Mouse (Mus musculus): ENCODE data around the gene Polg. TPM values are rescaled to one million over a fixed set of nuclear protein-coding genes. Genes with fewer than 3 reads are reported as not detected.

Gene Polg
- polyA plus RNA-seq, 1 experiment from 2014 or later: 23.0 TPM

DNA sequence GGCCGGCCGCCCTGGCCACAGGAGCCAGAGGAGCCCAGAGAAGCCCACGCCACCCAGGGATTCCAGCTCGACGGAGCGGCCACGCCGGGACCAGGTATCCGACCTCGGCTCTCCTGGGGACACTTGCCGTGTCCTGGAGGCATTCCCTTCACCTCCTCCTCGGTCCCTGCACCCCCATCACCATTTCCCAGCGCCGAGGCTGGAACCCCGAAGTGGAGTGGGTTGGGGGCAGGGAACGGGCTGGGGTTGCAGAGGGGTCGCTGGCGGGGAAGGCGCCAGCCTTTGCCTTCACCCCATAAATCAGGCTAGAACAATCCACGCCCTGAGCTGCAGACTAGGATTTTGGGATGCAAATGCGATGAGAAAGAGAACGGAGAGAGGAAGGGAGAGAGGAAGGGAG lies 39.2 kb upstream of the Polg start:
- WGBS: under 1% methylated on average over 22 of the region's 22 CpGs
- H3K36me3 ChIP-seq (ENCODE audit: control insufficient read depth, insufficient read depth, low read length): peaks cover 6% of the 10 kb centered on the region; the same call in 1 of the 2 replicates
- no peaks in the 10 kb centered on the region; the same call in 1 of the 2 replicates for H3K27me3 ChIP-seq (ENCODE audit: control insufficient read depth, insufficient read depth, low read length)
- H3K4me1 ChIP-seq (ENCODE audit: control insufficient read depth, insufficient read depth, low read length): peaks cover 34% of the 10 kb centered on the region; the same call in 1 of the 2 replicates
- peak overlapping the region; percentile 94 for H3K4me2 ChIP-seq (ENCODE audit: low read depth, low read length)
- no peaks in the 10 kb centered on the region for H3K9me3 ChIP-seq (ENCODE audit: control insufficient read depth, low read length)
- peak overlapping the region; percentile 99 for H3K9ac ChIP-seq (replicated peaks; ENCODE audit: low read depth, low read length)
- no peak for ATAC-seq (ENCODE audit: low read depth)
- H3K27ac ChIP-seq (ENCODE audit: low read depth, low read length): peak overlapping the region; percentile 99
- H3K4me3 ChIP-seq (ENCODE audit: low read depth, low read length): peak overlapping the region; percentile 90

DNA sequence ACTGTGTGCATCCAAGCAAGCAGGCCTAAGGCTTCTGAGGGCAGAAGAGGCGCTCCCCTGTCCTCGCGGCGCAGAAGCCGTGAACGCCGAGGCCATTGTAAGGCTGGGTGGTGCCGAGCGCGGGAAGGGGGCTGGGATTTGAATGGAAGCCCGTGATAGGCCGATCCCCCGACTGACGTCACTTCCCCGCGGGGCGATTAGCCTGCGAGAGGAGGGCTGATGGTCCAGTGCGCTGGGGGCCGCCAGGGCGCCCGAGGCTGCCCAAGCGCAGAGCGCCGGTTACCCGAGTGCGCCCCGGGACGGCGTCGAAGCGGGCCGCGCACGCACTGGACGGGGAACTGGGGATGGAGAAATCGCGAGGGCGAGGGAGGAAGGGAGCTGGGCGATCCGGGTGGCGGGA lies 38.6 kb upstream of the Polg start:
- Histone ChIP-seq H3K4me1 (ENCODE audit: control insufficient read depth, insufficient read depth, low read length) (peaks cover 31% of the 10 kb centered on the region; the same call in 1 of the 2 replicates), H3K27me3 (ENCODE audit: control insufficient read depth, insufficient read depth, low read length) (no peaks in the 10 kb centered on the region; the same call in 1 of the 2 replicates), H3K4me3 (ENCODE audit: low read depth, low read length) (peak overlapping the region; percentile 90), H3K9ac (replicated peaks; ENCODE audit: low read depth, low read length) (peak overlapping the region; percentile 99), H3K4me2 (ENCODE audit: low read depth, low read length) (peak overlapping the region; percentile 94), H3K36me3 (ENCODE audit: control insufficient read depth, insufficient read depth, low read length) (peaks cover 6% of the 10 kb centered on the region; the same call in 1 of the 2 replicates), H3K27ac (ENCODE audit: low read depth, low read length) (peak overlapping the region; percentile 99), H3K9me3 (ENCODE audit: control insufficient read depth, low read length) (no peaks in the 10 kb centered on the region)
- WGBS: under 1% methylated on average over 35 of the region's 42 CpGs
- ATAC-seq (ENCODE audit: low read depth): peak; percentile 81

DNA sequence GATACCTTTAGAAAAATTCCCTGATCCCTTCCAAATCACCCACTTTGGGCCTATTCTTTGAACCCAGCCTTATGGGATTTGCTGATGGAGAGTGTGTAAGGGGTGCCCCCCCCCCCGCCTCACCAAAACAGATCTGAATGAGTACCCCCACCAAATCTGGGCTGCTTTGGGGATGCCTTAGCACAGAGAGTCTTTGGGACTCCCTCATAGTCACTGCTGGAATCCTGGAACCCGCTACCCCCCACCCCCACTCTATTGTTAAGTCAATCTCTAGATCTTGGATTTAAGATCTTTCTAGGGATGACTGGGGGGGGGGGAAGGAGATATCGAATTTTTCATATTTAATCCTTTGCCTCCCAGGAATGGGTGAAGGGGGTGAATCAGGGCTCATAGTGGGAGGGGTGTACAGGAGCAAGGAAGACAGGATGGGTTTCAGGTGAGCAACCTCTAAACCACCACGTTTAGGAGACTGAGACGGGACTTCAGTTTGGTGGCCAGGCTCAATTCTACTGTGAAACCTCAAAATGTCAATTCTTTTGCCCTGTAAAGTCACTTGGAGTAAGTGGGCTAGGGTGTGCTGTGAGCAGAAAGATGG lies 37.6 kb upstream of the Polg start:
- 2% methylated on average over 5 of the region's 5 CpGs for WGBS
- Histone ChIP-seq H3K27ac (ENCODE audit: low read depth, low read length) (peak overlapping the region; percentile 99), H3K27me3 (ENCODE audit: control insufficient read depth, insufficient read depth, low read length) (no peaks in the 10 kb centered on the region; the same call in 1 of the 2 replicates), H3K4me1 (ENCODE audit: control insufficient read depth, insufficient read depth, low read length) (peaks cover 21% of the 10 kb centered on the region; the same call in 1 of the 2 replicates), H3K9ac (replicated peaks; ENCODE audit: low read depth, low read length) (peak overlapping the region; percentile 99), H3K4me2 (ENCODE audit: low read depth, low read length) (peak overlapping the region; percentile 94), H3K36me3 (ENCODE audit: control insufficient read depth, insufficient read depth, low read length) (peaks cover 5% of the 10 kb centered on the region; the same call in 1 of the 2 replicates), H3K9me3 (ENCODE audit: control insufficient read depth, low read length) (no peaks in the 10 kb centered on the region), H3K4me3 (ENCODE audit: low read depth, low read length) (peak overlapping the region; percentile 90)
- ATAC-seq (ENCODE audit: low read depth): no peak

DNA sequence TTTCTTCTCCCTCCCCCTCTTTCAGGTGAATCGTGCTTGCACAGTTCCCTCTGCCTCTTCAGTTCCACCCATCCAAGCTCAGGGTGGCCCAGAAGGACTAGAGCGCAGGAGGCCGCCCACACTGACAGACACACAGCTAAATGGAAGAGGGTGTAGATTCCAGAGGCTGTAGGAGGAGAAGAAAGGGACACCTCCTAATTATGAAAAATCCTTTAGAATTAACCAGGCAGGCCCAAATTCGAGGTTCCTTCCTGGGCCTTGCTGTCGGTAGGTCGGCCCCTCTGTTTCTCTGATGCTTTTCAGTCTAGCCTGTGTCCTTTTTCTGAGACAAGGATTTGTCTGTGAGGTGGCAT lies 36.9 kb upstream of the Polg start:
- peak overlapping the region; percentile 99 for H3K9ac ChIP-seq (replicated peaks; ENCODE audit: low read depth, low read length)
- peak overlapping the region; percentile 99 for H3K27ac ChIP-seq (ENCODE audit: low read depth, low read length)
- H3K27me3 ChIP-seq (ENCODE audit: control insufficient read depth, insufficient read depth, low read length): no peaks in the 10 kb centered on the region; the same call in 1 of the 2 replicates
- peak overlapping the region; percentile 90 for H3K4me3 ChIP-seq (ENCODE audit: low read depth, low read length)
- no peak for ATAC-seq (ENCODE audit: low read depth)
- H3K9me3 ChIP-seq (ENCODE audit: control insufficient read depth, low read length): no peaks in the 10 kb centered on the region
- peaks cover 15% of the 10 kb centered on the region; the same call in 1 of the 2 replicates for H3K4me1 ChIP-seq (ENCODE audit: control insufficient read depth, insufficient read depth, low read length)
- H3K4me2 ChIP-seq (ENCODE audit: low read depth, low read length): peak overlapping the region; percentile 94
- 6% methylated on average over 6 of the region's 6 CpGs for WGBS
- no peaks in the 10 kb centered on the region for H3K36me3 ChIP-seq (ENCODE audit: control insufficient read depth, insufficient read depth, low read length)

DNA sequence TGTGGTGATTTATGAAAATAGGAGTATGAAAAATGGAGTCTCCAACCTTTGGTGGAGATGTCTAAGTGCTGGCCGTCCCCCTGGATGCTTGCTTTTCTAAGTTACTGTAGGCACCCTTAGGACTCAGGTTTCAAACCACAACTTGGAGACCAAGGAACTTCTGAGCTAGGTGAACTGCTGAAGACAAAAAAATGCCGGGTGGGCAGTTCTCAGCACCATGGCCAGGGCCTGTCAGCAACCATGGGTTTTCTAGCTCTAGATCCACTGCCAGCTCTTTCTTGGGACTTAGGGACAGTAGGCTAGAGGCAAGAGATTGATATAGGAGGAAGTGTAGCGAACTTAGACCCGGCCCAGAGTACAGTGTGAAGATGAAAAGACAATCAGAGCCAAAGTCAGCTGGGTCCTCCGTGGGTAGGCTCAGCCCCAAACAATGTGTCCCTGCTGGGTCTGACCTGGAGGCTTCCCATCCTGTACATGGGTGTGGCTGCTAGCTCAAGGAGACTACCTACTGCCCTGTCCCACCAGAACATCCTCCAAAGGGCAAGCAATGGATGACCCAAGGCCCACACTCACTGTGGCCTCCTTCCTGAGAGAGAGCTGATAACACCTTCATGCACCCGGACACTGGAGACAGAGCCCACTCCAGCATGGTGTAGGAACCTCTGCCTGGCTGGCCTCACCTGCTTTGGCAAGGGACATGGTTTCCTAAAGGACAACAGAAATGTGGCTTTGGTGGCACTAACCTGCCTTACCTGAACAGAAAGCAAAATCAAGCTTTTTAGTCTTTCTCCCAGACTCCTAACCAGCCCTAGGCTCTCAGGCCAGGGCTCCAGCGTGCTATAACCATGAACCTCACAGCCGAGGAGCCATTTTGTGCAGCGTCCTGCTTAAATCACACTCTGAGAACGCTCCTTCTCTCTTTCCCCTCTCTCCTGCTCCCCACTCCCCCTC lies 36.3 kb upstream of the Polg start:
- peaks cover 8% of the 10 kb centered on the region; the same call in 1 of the 2 replicates for H3K4me1 ChIP-seq (ENCODE audit: control insufficient read depth, insufficient read depth, low read length)
- WGBS: 4% methylated on average over 10 of the region's 10 CpGs
- peak overlapping the region; percentile 90 for H3K4me3 ChIP-seq (ENCODE audit: low read depth, low read length)
- no peaks in the 10 kb centered on the region for H3K9me3 ChIP-seq (ENCODE audit: control insufficient read depth, low read length)
- H3K4me2 ChIP-seq (ENCODE audit: low read depth, low read length): peak overlapping the region; percentile 94
- H3K27ac ChIP-seq (ENCODE audit: low read depth, low read length): peak overlapping the region; percentile 99
- no peak for ATAC-seq (ENCODE audit: low read depth)
- no peaks in the 10 kb centered on the region; the same call in 1 of the 2 replicates for H3K27me3 ChIP-seq (ENCODE audit: control insufficient read depth, insufficient read depth, low read length)
- H3K9ac ChIP-seq (replicated peaks; ENCODE audit: low read depth, low read length): peak overlapping the region; percentile 99
- H3K36me3 ChIP-seq (ENCODE audit: control insufficient read depth, insufficient read depth, low read length): no peaks in the 10 kb centered on the region

DNA sequence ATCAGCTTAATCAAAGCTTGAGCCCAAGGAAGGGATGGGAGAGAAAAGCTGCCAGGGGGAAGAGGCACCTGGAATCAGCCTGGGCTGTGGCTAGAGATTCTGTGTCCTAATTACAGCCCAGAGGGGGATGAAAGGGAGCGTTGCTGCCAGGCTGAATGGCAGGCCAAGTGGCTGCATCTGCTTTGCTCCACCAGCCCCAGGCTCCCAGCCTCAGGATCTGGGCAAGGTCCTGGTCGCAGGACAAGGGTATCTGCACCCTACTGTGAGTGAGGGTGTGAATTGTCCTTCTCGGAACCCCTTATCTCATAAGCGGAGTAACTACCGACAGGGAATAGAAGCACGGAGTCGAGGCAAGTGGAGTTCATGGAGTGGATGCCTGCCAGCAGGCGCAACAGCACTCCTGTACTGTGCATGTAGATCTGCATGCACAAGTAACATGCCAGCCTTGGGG lies 35.4 kb upstream of the Polg start:
- peak overlapping the region; percentile 99 for H3K27ac ChIP-seq (ENCODE audit: low read depth, low read length)
- peak overlapping the region; percentile 99 for H3K9ac ChIP-seq (replicated peaks; ENCODE audit: low read depth, low read length)
- H3K4me1 ChIP-seq (ENCODE audit: control insufficient read depth, insufficient read depth, low read length): 0 out of 2 replicates have a peak, but pooled peaks cover 12% of the 10 kb centered on the region
- H3K4me3 ChIP-seq (ENCODE audit: low read depth, low read length): peak overlapping the region; percentile 90
- H3K27me3 ChIP-seq (ENCODE audit: control insufficient read depth, insufficient read depth, low read length): no peaks in the 10 kb centered on the region; the same call in 1 of the 2 replicates
- no peaks in the 10 kb centered on the region for H3K36me3 ChIP-seq (ENCODE audit: control insufficient read depth, insufficient read depth, low read length)
- whole genome bisulfite sequencing: under 1% methylated on average over 8 of the region's 8 CpGs
- no peaks in the 10 kb centered on the region for H3K9me3 ChIP-seq (ENCODE audit: control insufficient read depth, low read length)
- no peak for ATAC-seq (ENCODE audit: low read depth)
- peak overlapping the region; percentile 94 for H3K4me2 ChIP-seq (ENCODE audit: low read depth, low read length)

DNA sequence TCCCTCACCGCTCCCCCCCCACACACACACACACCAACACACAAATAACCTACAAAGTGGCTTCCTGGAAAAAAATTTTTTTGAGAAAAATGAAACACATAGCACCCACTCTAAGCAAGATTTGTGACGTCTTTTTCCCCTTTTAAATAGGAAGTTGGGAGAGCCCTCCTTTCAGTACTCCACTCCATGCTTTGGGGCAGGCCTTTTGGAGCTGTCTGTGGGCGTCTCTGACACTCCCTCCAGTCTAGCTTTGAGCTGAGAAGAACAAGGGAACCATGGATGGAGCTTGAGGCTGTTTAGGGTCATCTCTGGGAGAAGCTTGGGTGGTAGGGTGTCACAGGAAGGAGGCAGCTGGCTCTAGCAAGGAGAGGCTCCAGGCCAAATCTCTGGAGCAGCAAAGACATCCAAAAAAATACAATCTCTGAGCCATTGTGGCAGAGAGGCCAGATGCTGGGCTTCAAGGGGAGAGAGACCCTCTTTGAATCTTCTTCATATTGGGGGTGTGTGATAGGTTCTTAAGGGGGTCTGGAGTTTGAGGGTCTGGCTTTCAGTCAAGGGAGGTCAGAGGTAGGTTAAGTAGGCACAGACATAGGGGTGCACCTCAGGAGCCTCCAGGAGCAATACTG lies 34.6 kb upstream of the Polg start:
- no peaks in the 10 kb centered on the region for H3K36me3 ChIP-seq (ENCODE audit: control insufficient read depth, insufficient read depth, low read length)
- no peaks in the 10 kb centered on the region for H3K9me3 ChIP-seq (ENCODE audit: control insufficient read depth, low read length)
- WGBS: 0% methylated on average over 3 of the region's 3 CpGs
- ATAC-seq (ENCODE audit: low read depth): no peak
- no peaks in the 10 kb centered on the region; the same call in 1 of the 2 replicates for H3K27me3 ChIP-seq (ENCODE audit: control insufficient read depth, insufficient read depth, low read length)
- peak overlapping the region; percentile 90 for H3K4me3 ChIP-seq (ENCODE audit: low read depth, low read length)
- H3K27ac ChIP-seq (ENCODE audit: low read depth, low read length): peak overlapping the region; percentile 99
- H3K4me1 ChIP-seq (ENCODE audit: control insufficient read depth, insufficient read depth, low read length): peaks cover 16% of the 10 kb centered on the region; the same call in 1 of the 2 replicates
- peak overlapping the region; percentile 94 for H3K4me2 ChIP-seq (ENCODE audit: low read depth, low read length)
- peak overlapping the region; percentile 99 for H3K9ac ChIP-seq (replicated peaks; ENCODE audit: low read depth, low read length)

DNA sequence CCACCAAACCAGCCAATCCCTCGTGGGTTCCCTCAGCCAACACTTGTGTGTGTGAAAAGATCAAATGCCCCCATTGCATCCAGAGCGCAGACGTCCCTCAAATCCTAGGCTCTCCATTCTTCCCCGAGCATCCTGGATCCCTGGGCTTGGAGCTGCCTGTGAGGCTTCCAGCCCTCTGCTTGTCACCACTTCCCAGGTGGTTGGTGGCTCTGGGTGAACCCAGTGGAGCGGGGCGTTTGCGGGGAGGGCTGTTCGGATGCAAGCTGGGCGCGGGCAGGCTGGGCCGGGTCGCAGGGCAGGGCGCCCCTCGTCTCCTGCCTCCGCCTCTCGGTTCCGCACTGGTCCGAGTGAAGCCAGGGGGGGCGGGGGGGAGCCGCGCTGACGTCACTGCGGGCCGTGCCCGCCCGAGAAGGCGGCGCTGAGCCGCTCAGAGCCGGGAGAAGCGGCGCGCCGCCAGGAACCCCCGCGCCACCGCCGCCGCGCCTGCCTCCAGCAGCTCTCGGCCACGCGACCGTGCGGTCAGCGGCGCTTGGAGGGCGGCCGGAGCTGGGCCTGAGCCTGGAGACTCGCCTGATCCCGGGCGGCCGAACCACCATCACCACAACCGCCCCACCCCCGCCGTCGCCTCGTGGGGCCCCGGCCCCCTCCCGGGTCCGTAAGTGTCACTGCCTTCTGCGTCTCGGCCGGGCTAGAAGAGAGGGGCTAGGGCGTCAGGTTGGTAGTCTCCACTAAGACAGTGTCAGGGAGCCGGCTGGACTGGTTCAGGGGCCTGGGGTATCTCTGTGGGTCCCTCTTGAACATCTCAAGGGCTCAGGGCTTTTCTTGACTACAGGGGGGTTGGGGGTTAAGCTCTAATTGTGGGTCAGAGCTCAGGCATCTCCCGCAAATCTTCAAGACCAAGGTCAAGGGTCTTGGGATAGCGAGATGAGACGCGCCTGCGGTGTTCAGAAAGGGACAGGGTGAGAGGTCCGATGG lies 33.7 kb upstream of the Polg start:
- Histone ChIP-seq H3K4me1 (ENCODE audit: control insufficient read depth, insufficient read depth, low read length) (peaks cover 18% of the 10 kb centered on the region; the same call in 1 of the 2 replicates), H3K27me3 (ENCODE audit: control insufficient read depth, insufficient read depth, low read length) (no peaks in the 10 kb centered on the region), H3K36me3 (ENCODE audit: control insufficient read depth, insufficient read depth, low read length) (no peaks in the 10 kb centered on the region), H3K27ac (ENCODE audit: low read depth, low read length) (peak overlapping the region; percentile 99), H3K9me3 (ENCODE audit: control insufficient read depth, low read length) (no peaks in the 10 kb centered on the region), H3K9ac (replicated peaks; ENCODE audit: low read depth, low read length) (peak overlapping the region; percentile 99), H3K4me2 (ENCODE audit: low read depth, low read length) (peak overlapping the region; percentile 94), H3K4me3 (ENCODE audit: low read depth, low read length) (peak overlapping the region; percentile 90)
- ATAC-seq (ENCODE audit: low read depth): peak; percentile 70
- under 1% methylated on average over 62 of the region's 72 CpGs for WGBS

All from neural tube, embryonic 14.5 days (tissue).